Mouse (Mus musculus) MEL-GATA-1-ER (cell line): ENCODE data around the gene Mpp5.
A peak's percentile ranks its signal among the peaks of the same experiment; 100 is the strongest.

Source experiments
- DNase-seq: peaks from one replicate; pipeline ENCODE4 v3.0.0-alpha.2; 2012; ENCODE audit warnings: low read depth; ENCODE audit errors: extremely low read depth

Mpp5 gene

GRCm38 (mm10) chr12:78842429-78842828 is 93.7 kb downstream of the Mpp5 start:
- no peak for DNase-seq

GRCm38 (mm10) chr12:78848246-78848645 is 99.5 kb downstream of the Mpp5 start:
- no peak for DNase-seq

- DNase-seq = peak; percentile 36
Observed at GRCm38 (mm10) chr12:78860921-78861495, 112.3 kb downstream of the Mpp5 start.

- DNase-seq = peak; percentile 97
Observed at GRCm38 (mm10) chr12:78861496-78862253, 113.0 kb downstream of the Mpp5 start, which contains the start of the genes Atp6v1d and Eif2s1. Gene Atp6v1d, minus strand, starts transcription at chr12:78861638. Gene Eif2s1, plus strand, starts transcription at chr12:78861819.

- DNase-seq = no peak
Observed at GRCm38 (mm10) chr12:78862254-78862730, 113.6 kb downstream of the Mpp5 start.

GRCm38 (mm10) chr12:78865434-78865833 is 116.7 kb downstream of the Mpp5 start:
- no peak for DNase-seq

- peak; percentile 88 for DNase-seq
Observed at GRCm38 (mm10) chr12:78868115-78868514, 119.4 kb downstream of the Mpp5 start.

GRCm38 (mm10) chr12:78874581-78874980 is 125.9 kb downstream of the Mpp5 start:
- DNase-seq = no peak

- DNase-seq = no peak
Observed at GRCm38 (mm10) chr12:78890062-78890461, 141.4 kb downstream of the Mpp5 start.
